Mouse (Mus musculus) bone marrow macrophage, adult 2 months (primary cell): Measurements from ENCODE around the gene Arid1a. TPM values are rescaled to one million over a fixed set of nuclear protein-coding genes. Genes with fewer than 3 reads are reported as not detected.
A peak's percentile ranks its signal among the peaks of the same experiment; 100 is the strongest.

ENCODE experiments used
- H3K27ac ChIP-seq: 2 replicates; pipeline ENCODE4 v1.5.1; 2012; ENCODE audit warnings: low read depth, low read length; ENCODE audit not compliant: insufficient read depth
- H3K4me1 ChIP-seq: 2 replicates; pipeline ENCODE4 v1.6.1; 2012; ENCODE audit warnings: low read length; ENCODE audit not compliant: control insufficient read depth, insufficient read depth
- H3K4me3 ChIP-seq: 2 replicates; pipeline ENCODE4 v1.5.1; 2012; ENCODE audit warnings: mild to moderate bottlenecking, low read length, moderate library complexity; ENCODE audit not compliant: insufficient read depth
- CTCF ChIP-seq: IDR thresholded peaks from 2 replicates; pipeline ENCODE4 v1.5.1; 2012; ENCODE audit warnings: low read depth, mild to moderate bottlenecking, low read length, moderate library complexity
- POLR2A ChIP-seq: IDR thresholded peaks from 2 replicates; pipeline ENCODE4 v1.6.1; 2012; ENCODE audit warnings: mild to moderate bottlenecking, low read depth, low read length, borderline replicate concordance
- polyA plus RNA-seq: library from polyadenylated mRNA; stranded (reverse); fragments of >200 nt; gene quantifications from 2 replicates; pipeline ENCODE4 v1.2.4, GENCODE M21; 2012; ENCODE audit not compliant: missing spikeins, insufficient read depth, insufficient read length

Gene Arid1a
- polyA plus RNA-seq, 1 experiment, result 61.1 TPM

GRCm38 (mm10) chr4:133755861-133756371, 653 bp downstream of the Arid1a start:
- Histone ChIP-seq H3K27ac (peak overlapping the region; percentile 98), H3K4me3 (peak overlapping the region; percentile 66), H3K4me1 (peaks cover 27% of the 10 kb centered on the region)
- TF ChIP-seq CTCF (no peak), POLR2A (no peak)

GRCm38 (mm10) chr4:133754871-133755765, 1.5 kb downstream of the Arid1a start:
- no peak for TF ChIP-seq CTCF
- no peak for TF ChIP-seq POLR2A
- Histone ChIP-seq H3K27ac (peak overlapping the region; percentile 98), H3K4me3 (peak overlapping the region; percentile 61), H3K4me1 (peaks cover 33% of the 10 kb centered on the region)

GRCm38 (mm10) chr4:133754238-133754637, 2.3 kb downstream of the Arid1a start:
- H3K4me1 ChIP-seq, result peaks cover 34% of the 10 kb centered on the region
- peak overlapping the region; percentile 61 for H3K4me3 ChIP-seq
- no peak for TF ChIP-seq CTCF
- no peak for TF ChIP-seq POLR2A
- H3K27ac ChIP-seq, result peak overlapping the region; percentile 98

- H3K4me3 ChIP-seq, result peak overlapping the region; percentile 84
- TF ChIP-seq CTCF (no peak), POLR2A (no peak)
- H3K27ac ChIP-seq, result peak overlapping the region; percentile 98
- H3K4me1 ChIP-seq, result peaks cover 32% of the 10 kb centered on the region
Measured at GRCm38 (mm10) chr4:133753375-133754190, 3.0 kb downstream of the Arid1a start.

- H3K27ac ChIP-seq, result peak overlapping the region; percentile 70
Measured at GRCm38 (mm10) chr4:133752449-133753374, 3.9 kb downstream of the Arid1a start.

GRCm38 (mm10) chr4:133751521-133752448, 4.8 kb downstream of the Arid1a start:
- TF ChIP-seq POLR2A (no peak), CTCF (no peak)
- peaks cover 34% of the 10 kb centered on the region for H3K4me1 ChIP-seq
- H3K4me3 ChIP-seq, result peak overlapping the region; percentile 84
- H3K27ac ChIP-seq, result peak overlapping the region; percentile 55

More at GRCm38 (mm10) chr4:133752449-133753374, 3.9 kb downstream of the Arid1a start:
- Histone ChIP-seq H3K4me1 (peaks cover 34% of the 10 kb centered on the region), H3K4me3 (peak overlapping the region; percentile 84)
- TF ChIP-seq CTCF (no peak), POLR2A (no peak)

GRCm38 (mm10) chr4:133750184-133750775, 6.3 kb downstream of the Arid1a start:
- TF ChIP-seq POLR2A, result no peak
- no peak for TF ChIP-seq CTCF
- Histone ChIP-seq H3K4me1 (peaks cover 38% of the 10 kb centered on the region), H3K4me3 (peak overlapping the region; percentile 43), H3K27ac (no peak overlapping the region)

- H3K4me3 ChIP-seq, result no peak overlapping the region
- no peak for TF ChIP-seq POLR2A
- TF ChIP-seq CTCF, result no peak
- no peak overlapping the region for H3K27ac ChIP-seq
- H3K4me1 ChIP-seq, result peaks cover 39% of the 10 kb centered on the region
Measured at GRCm38 (mm10) chr4:133735282-133735681, 21.3 kb downstream of the Arid1a start.
